8 mouse cellular contexts compared by ENCODE assay signal in the genomic region with DNA sequence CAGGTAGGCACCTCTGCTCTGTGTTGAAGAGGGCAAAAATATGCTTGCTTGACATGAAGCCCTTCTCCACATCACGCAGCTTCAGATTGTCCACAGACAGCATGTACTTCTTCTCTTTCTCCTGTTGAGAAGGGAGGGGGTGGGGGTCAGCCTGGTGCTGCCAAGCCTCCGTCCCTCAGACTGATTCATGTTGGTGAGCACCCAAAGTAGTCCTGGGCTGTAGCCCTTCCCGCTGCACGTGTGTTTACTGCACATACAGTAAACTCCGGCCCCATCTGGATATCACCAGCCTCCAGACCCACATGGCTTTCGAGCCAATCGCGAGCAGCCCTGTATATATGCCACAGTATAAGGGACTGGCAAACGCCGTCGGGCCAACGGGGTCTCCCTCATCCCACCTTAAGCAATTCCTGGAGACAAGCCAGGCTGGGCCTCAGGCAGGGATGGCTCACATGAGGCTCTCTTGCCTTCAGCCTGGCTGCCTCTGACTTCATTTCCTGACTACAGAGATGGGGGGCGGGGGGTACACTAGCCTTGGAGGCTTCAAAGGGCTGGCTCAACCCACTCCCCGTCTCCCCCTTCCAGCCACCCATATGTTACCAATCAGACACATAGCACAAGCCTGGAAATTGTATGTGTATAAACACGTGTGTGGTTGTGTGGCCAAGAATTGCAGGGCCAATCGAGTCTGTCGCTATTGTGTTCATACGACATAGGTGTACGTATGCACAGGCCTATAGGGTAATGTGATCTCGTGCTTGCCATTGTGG. TPM values are rescaled to one million over a fixed set of nuclear protein-coding genes. Genes with fewer than 3 reads are reported as not detected.
DNase-seq lines count a peak whose midpoint lies in the region; ATAC-seq and TF ChIP-seq lines count a peak whose summit lies in the region.

No protein-coding gene starts in this region.

- H3K9ac ChIP-seq in kidney, embryonic 16.5 days (replicated peaks; ENCODE audit: low read length): peak overlapping the region; percentile 14; the same call in 1 of the 2 replicates
- H3K9ac ChIP-seq in limb, embryonic 14.5 days (ENCODE audit: low read depth, low read length, severe bottlenecking): 0 out of 2 replicates have a peak overlapping the region, but pooled peaks have one; percentile 95

- intact Hi-C loops in left cerebral cortex, postnatal 4 days (cut with DNase I): no loop called here

- no peak overlapping the region for H3K4me3 ChIP-seq in kidney, embryonic 16.5 days (ENCODE audit: low read length)
- no peak overlapping the region for H3K4me3 ChIP-seq in embryonic fibroblast, embryonic 13.5 days (ENCODE audit: insufficient read depth, low read length)
- peak overlapping the region; percentile 56 for H3K4me3 ChIP-seq in limb, embryonic 14.5 days (replicated peaks; ENCODE audit: low read length)

- no peaks in the 10 kb centered on the region for H3K27me3 ChIP-seq in kidney, embryonic 16.5 days (ENCODE audit: insufficient read depth, low read length)
- H3K27me3 ChIP-seq in limb, embryonic 14.5 days (ENCODE audit: control insufficient read depth, insufficient read depth, low read length): no peaks in the 10 kb centered on the region

- TF ChIP-seq CTCF in embryonic fibroblast, embryonic 13.5 days (IDR thresholded peaks at IDR 0.05; ENCODE audit: borderline replicate concordance, insufficient read depth, low read length): no peak

- peaks cover 58% of the 10 kb centered on the region for H3K4me1 ChIP-seq in kidney, embryonic 16.5 days (ENCODE audit: insufficient read depth, low read length)
- H3K4me1 ChIP-seq in embryonic fibroblast, embryonic 13.5 days (ENCODE audit: control insufficient read depth, insufficient read depth, low read length): peaks cover 29% of the 10 kb centered on the region
- H3K4me1 ChIP-seq in limb, embryonic 14.5 days (ENCODE audit: control insufficient read depth, insufficient read depth, low read length): peaks cover 56% of the 10 kb centered on the region

- peak overlapping the region; percentile 92 for H3K27ac ChIP-seq in kidney, embryonic 16.5 days (ENCODE audit: low read length)
- H3K27ac ChIP-seq in embryonic fibroblast, embryonic 13.5 days (ENCODE audit: insufficient read depth, low read length): peak overlapping the region; percentile 95
- peak overlapping the region; percentile 100 for H3K27ac ChIP-seq in limb, embryonic 14.5 days (replicated peaks; ENCODE audit: low read depth, low read length)

- DNase-seq in kidney, postnatal 14 days: no peak
- DNase-seq in embryo, embryonic 10 days (ENCODE audit: low spot score): peak; percentile 56
- DNase-seq in limb, embryonic 14.5 days (ENCODE audit: low spot score): peak; percentile 93
- DNase-seq in spleen, postnatal 36 days (ENCODE audit: low spot score in 2 of 2): no peak
- no peak for DNase-seq in left cerebral cortex, postnatal 4 days
- no peak for DNase-seq in left cerebral cortex, adult 11 months (ENCODE audit: low spot score)

- ATAC-seq in kidney, embryonic 16.5 days (ENCODE audit: low FRiP score, low TSS enrichment): peak; percentile 14; the same call in 1 of the 2 replicates
- peak; percentile 65 for ATAC-seq in limb, embryonic 14.5 days (ENCODE audit: low FRiP score, low read depth)

- no peaks in the 10 kb centered on the region for H3K36me3 ChIP-seq in kidney, embryonic 16.5 days (ENCODE audit: insufficient read depth, low read length)
- H3K36me3 ChIP-seq in limb, embryonic 14.5 days (ENCODE audit: control insufficient read depth, insufficient read depth, low read length): peaks cover 25% of the 10 kb centered on the region

- H3K4me2 ChIP-seq in kidney, embryonic 16.5 days (replicated peaks; ENCODE audit: low read depth, low read length): no peak overlapping the region
- peak overlapping the region; percentile 95 for H3K4me2 ChIP-seq in limb, embryonic 14.5 days (replicated peaks; ENCODE audit: low read depth, low read length, severe bottlenecking)

- no peak; the same call in 1 of the 2 replicates for TF ChIP-seq POLR2A in embryonic fibroblast, embryonic 13.5 days (IDR thresholded peaks at IDR 0.05; ENCODE audit: low read depth, low read length)
- no peak for TF ChIP-seq POLR2A in limb, embryonic 14.5 days (IDR thresholded peaks at IDR 0.05; ENCODE audit: borderline replicate concordance, extremely low read depth, insufficient read depth, insufficient read length)

- 48% methylated on average over 20 of the region's 20 CpGs for WGBS in kidney, embryonic 16.5 days
- WGBS in limb, embryonic 14.5 days: 19% methylated on average over 20 of the region's 20 CpGs

- no peaks in the 10 kb centered on the region for H3K9me3 ChIP-seq in kidney, embryonic 16.5 days (ENCODE audit: low read length)
- H3K9me3 ChIP-seq in limb, embryonic 14.5 days (ENCODE audit: control insufficient read depth, low read length): no peaks in the 10 kb centered on the region

RNA-seq across cellular contexts. Expression of a gene that starts 29.2 kb away (rescaled TPM):
- polyA plus RNA-seq in kidney, embryonic 16.5 days (2015; fragmentation: Nextera tagmentation; extraction: Ambion mirVana): 407 and 433 TPM in 2 replicates
- 474 and 541 TPM in 2 replicates for polyA plus RNA-seq in embryonic fibroblast, embryonic 13.5 days (2011; ENCODE audit: insufficient read length, low read depth, missing spikeins)
- 272 and 324 TPM in 2 replicates for polyA plus RNA-seq in limb, embryonic 14.5 days (2012; rRNA removed)
- 221 and 244 TPM in 2 replicates for polyA plus RNA-seq in limb, embryonic 14.5 days (2014; fragmentation: Nextera tagmentation; extraction: Ambion mirVana)
- 100 to 1,000 TPM; 228 to 230 TPM for total RNA-seq in left cerebral cortex, postnatal 4 days (2021)

RNA-seq across cellular contexts. Expression of a gene that starts 29.9 kb away (rescaled TPM):
- 26.6 and 28.0 TPM in 2 replicates for polyA plus RNA-seq in kidney, embryonic 16.5 days (2015; fragmentation: Nextera tagmentation; extraction: Ambion mirVana)
- polyA plus RNA-seq in embryonic fibroblast, embryonic 13.5 days (2011; ENCODE audit: insufficient read length, low read depth, missing spikeins): 73.1 and 78.9 TPM in 2 replicates
- 56.4 and 63.1 TPM in 2 replicates for polyA plus RNA-seq in limb, embryonic 14.5 days (2012; rRNA removed)
- polyA plus RNA-seq in limb, embryonic 14.5 days (2014; fragmentation: Nextera tagmentation; extraction: Ambion mirVana): 32.4 and 33.3 TPM in 2 replicates
- 10 to 100 TPM; 75.6 to 81.7 TPM for total RNA-seq in left cerebral cortex, postnatal 4 days (2021)

RNA-seq across cellular contexts. Expression of a gene that starts 35.1 kb away (rescaled TPM):
- polyA plus RNA-seq in kidney, embryonic 16.5 days (2015; fragmentation: Nextera tagmentation; extraction: Ambion mirVana): 54.9 and 66.7 TPM in 2 replicates
- polyA plus RNA-seq in embryonic fibroblast, embryonic 13.5 days (2011; ENCODE audit: insufficient read length, low read depth, missing spikeins): 41.8 and 47.6 TPM in 2 replicates
- polyA plus RNA-seq in limb, embryonic 14.5 days (2012; rRNA removed): 196 and 266 TPM in 2 replicates
- 39.5 and 46.5 TPM in 2 replicates for polyA plus RNA-seq in limb, embryonic 14.5 days (2014; fragmentation: Nextera tagmentation; extraction: Ambion mirVana)
- total RNA-seq in left cerebral cortex, postnatal 4 days (2021): 100 to 1,000 TPM in 1 of 2 experiments, 10 to 100 TPM in 1; 87.7 to 101 TPM

RNA-seq across cellular contexts. Expression of a gene that starts 36.1 kb away (rescaled TPM):
- 5.4 TPM in 2 replicates for polyA plus RNA-seq in kidney, embryonic 16.5 days (2015; fragmentation: Nextera tagmentation; extraction: Ambion mirVana)
- 37.2 and 52.6 TPM in 2 replicates for polyA plus RNA-seq in embryonic fibroblast, embryonic 13.5 days (2011; ENCODE audit: insufficient read length, low read depth, missing spikeins)
- polyA plus RNA-seq in limb, embryonic 14.5 days (2012; rRNA removed): 318 and 459 TPM in 2 replicates
- polyA plus RNA-seq in limb, embryonic 14.5 days (2014; fragmentation: Nextera tagmentation; extraction: Ambion mirVana): 46.0 and 60.1 TPM in 2 replicates
- total RNA-seq in left cerebral cortex, postnatal 4 days (2021): 100 to 1,000 TPM; 241 to 308 TPM

RNA-seq across cellular contexts. Expression of a gene that starts 57.1 kb away (rescaled TPM):
- polyA plus RNA-seq in kidney, embryonic 16.5 days (2015; fragmentation: Nextera tagmentation; extraction: Ambion mirVana): 88.5 and 92.0 TPM in 2 replicates
- 20.5 and 22.1 TPM in 2 replicates for polyA plus RNA-seq in embryonic fibroblast, embryonic 13.5 days (2011; ENCODE audit: insufficient read length, low read depth, missing spikeins)
- polyA plus RNA-seq in limb, embryonic 14.5 days (2012; rRNA removed): 64.8 and 69.4 TPM in 2 replicates
- 59.9 and 67.8 TPM in 2 replicates for polyA plus RNA-seq in limb, embryonic 14.5 days (2014; fragmentation: Nextera tagmentation; extraction: Ambion mirVana)
- total RNA-seq in left cerebral cortex, postnatal 4 days (2021): 10 to 100 TPM; 61.8 to 62.5 TPM

Comparison
In these comparisons a context has a peak if more than half of its experiments do, and no peak if none do; other contexts are left out.
1. DNase-seq: peak in embryo, embryonic 10 days (single experiment) and limb, embryonic 14.5 days (single experiment); none in kidney, postnatal 14 days (single experiment), spleen, postnatal 36 days (0 of 2), left cerebral cortex, postnatal 4 days (single experiment) and left cerebral cortex, adult 11 months (single experiment).
2. Peak in every context shown above with its lines, with median percentiles within 50 percentile points of each other: H3K27ac ChIP-seq.